Mouse (Mus musculus) monocyte, adult 2 months (primary cell): ENCODE data around the gene Zfhx2.
"Not testable (repeated sequence)": the region's sequence is repeated elsewhere in the genome, so short reads cannot be mapped to it uniquely, and the experiment has no call there.

ENCODE experiments used
- DNase-seq, 2 experiments: peaks; one replicate each; pipeline ENCODE4 v3.0.0; 2022; ENCODE audit warnings: low spot score in 2 of 2, low read depth in 1 of 2

Zfhx2 gene

GRCm38 (mm10) chr14:55053050-55053449 lies 39.1 kb downstream of the Zfhx2 start:
- DNase-seq, result no peak

- DNase-seq, result no peak
These were observed 39.6 kb downstream of the Zfhx2 start for GRCm38 (mm10) chr14:55052496-55052895.

- no peak for DNase-seq
These were observed 44.1 kb downstream of the Zfhx2 start for GRCm38 (mm10) chr14:55047971-55048531.

GRCm38 (mm10) chr14:55043694-55044093 lies 48.4 kb downstream of the Zfhx2 start:
- not testable (repeated sequence) for DNase-seq

- DNase-seq, result no peak
These were observed 59.4 kb downstream of the Zfhx2 start for GRCm38 (mm10) chr14:55032695-55033225.

- no peak for DNase-seq
These were observed 63.0 kb downstream of the Zfhx2 start for GRCm38 (mm10) chr14:55029034-55029698.

- DNase-seq, result no peak
These were observed 63.7 kb downstream of the Zfhx2 start for GRCm38 (mm10) chr14:55028333-55028835.

- no peak for DNase-seq
These were observed 64.5 kb downstream of the Zfhx2 start for GRCm38 (mm10) chr14:55027653-55028052.

- DNase-seq, result no peak
These were observed 64.9 kb downstream of the Zfhx2 start for GRCm38 (mm10) chr14:55027251-55027650.

- no peak for DNase-seq
These were observed 66.6 kb downstream of the Zfhx2 start for GRCm38 (mm10) chr14:55025527-55025926.

- DNase-seq, result peak in 1 of 2 experiments; percentile 9
These were observed 67.9 kb downstream of the Zfhx2 start for GRCm38 (mm10) chr14:55024236-55024635.

- DNase-seq, result no peak
These were observed 69.1 kb downstream of the Zfhx2 start for GRCm38 (mm10) chr14:55023011-55023410.

- DNase-seq, result no peak
These were observed 71.7 kb downstream of the Zfhx2 start for GRCm38 (mm10) chr14:55020394-55020793.

- DNase-seq, result no peak
These were observed 75.2 kb downstream of the Zfhx2 start for GRCm38 (mm10) chr14:55016876-55017275.

- DNase-seq, result no peak
These were observed 76.4 kb downstream of the Zfhx2 start for GRCm38 (mm10) chr14:55015767-55016111.

- DNase-seq, result peak; percentile 92 to 96
These were observed 76.9 kb downstream of the Zfhx2 start, which contains the start of gene Ngdn for GRCm38 (mm10) chr14:55014991-55015766. Gene Ngdn (plus strand): TSS chr14:55015454.

GRCm38 (mm10) chr14:55014591-55014990 lies 77.5 kb downstream of the Zfhx2 start:
- DNase-seq, result peak in 1 of 2 experiments; percentile 0

GRCm38 (mm10) chr14:55011116-55011515 lies 81.0 kb downstream of the Zfhx2 start:
- DNase-seq, result no peak
